Mouse (Mus musculus) left cerebral cortex, adult 9 months (tissue): Measurements from ENCODE around the gene Zfp398.
A peak's percentile ranks its signal among the peaks of the same experiment; 100 is the strongest.

ENCODE experiments used
- DNase-seq, 2 experiments: peaks; one replicate each; pipeline ENCODE4 v3.0.0; 2022; ENCODE audit warnings: low spot score in 2 of 2

The Zfp398 gene

GRCm38 (mm10) chr6:47904361-47904760, 68.9 kb downstream of the Zfp398 start:
- DNase-seq, result no peak

DNA sequence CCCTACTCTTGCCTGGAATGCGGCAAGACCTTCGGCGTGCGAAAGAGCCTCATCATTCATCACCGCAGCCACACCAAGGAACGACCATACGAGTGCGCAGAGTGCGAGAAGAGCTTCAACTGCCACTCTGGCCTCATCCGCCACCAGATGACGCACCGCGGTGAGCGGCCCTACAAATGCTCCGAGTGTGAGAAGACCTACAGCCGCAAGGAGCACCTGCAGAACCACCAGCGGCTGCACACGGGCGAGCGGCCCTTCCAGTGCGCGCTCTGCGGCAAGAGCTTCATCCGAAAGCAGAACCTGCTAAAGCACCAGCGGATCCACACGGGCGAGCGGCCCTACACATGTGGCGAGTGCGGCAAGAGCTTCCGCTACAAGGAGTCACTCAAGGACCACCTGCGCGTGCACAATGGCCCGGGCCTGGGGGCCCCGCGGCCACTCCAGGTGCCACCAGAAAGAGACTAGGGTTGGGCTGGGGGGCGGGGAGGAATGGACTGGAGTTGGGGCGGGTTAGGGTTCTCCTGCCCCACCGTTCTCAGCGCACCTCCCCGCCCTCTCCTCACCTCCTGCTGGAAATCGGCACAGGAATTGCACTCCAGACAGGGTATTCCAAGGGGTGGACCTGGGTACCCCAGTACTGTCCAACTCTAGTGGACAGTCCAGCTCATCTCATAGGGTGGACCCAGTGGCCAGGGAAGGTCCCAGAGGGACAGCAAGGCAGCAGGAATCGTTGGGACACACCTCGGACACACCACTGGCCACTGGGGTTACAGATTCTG, 69.6 kb downstream of the Zfp398 start:
- DNase-seq, result no peak

- DNase-seq, result no peak
Measured at GRCm38 (mm10) chr6:47906326-47906725, 70.9 kb downstream of the Zfp398 start.

DNA sequence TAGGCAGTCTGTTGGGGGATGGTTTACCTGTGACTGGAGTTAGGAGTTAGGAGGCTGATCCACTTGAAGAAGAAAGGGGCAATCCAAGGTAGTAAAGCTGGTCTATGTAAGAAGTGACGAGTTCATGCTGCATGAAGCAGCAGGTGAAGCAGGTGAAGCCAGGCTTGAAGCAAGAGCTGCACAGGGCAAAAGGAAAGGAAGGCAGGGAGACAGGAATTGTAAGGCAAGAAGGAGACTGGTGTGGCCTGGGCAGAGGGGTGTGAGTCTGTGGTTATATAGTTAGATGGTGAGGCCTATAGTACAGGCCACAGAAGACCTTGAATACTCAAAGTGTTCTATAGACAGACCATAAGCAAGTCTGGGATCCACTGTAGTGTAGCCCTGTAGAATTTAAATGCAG, 73.5 kb downstream of the Zfp398 start:
- DNase-seq, result no peak

DNA sequence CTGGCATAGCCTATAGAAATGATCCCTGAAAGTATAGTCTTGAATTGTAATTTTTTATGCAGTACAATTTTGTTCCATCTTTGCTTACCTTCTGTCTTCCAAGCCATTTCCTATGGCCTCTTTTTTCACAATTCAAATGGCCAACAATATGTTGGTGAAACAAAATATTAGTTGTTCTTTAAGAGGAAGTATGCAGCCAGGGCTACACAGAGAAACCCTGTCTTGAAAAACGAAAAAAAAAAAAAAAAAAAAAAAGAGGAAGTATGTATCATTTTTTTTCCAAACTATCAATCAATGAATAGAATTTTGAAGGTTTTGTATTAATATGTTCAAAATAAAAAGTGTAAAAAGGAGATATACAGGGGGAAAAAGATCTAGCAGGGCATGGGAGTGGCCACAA, 76.2 kb downstream of the Zfp398 start:
- no peak for DNase-seq

GRCm38 (mm10) chr6:47912991-47913390, 77.5 kb downstream of the Zfp398 start:
- DNase-seq, result no peak

GRCm38 (mm10) chr6:47917051-47917450, 81.6 kb downstream of the Zfp398 start:
- DNase-seq, result no peak

GRCm38 (mm10) chr6:47918768-47919274, 83.4 kb downstream of the Zfp398 start:
- no peak for DNase-seq

DNA sequence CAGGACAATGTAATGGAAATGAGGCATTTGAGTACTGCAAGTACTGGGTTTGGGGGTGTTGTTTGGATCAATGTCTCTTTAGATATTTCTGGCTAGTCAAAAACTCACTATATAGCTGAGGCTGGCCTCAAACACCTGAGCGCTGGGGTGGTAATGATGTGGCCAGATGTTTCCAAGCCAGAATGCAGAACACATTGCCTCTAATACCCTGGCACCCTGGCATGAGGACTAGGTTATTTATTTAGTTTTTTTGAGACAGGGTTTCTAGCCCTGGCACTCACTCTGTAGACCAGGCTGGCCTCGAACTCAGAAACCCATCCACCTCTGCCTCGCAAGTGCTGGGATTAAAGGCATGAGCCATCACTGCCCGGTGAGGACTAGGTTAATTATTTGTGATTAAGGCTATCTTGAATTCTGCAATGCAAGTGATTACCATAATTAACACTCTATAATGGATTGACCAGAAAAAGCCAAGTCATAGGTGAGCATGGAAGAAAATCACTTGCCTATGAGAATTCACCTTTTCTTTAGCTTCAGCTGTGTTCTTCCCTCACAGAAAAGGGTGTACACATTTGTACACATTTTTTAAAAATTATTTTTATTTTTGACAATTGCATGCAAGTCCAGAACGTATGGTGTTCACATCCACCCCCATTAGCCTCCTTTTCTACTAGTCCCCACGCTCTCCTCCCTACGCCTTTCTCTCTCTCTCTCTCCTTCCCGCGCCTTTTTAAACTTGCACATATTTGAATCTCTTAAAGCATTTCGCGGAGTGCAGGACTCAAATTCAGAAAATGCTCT, 84.4 kb downstream of the Zfp398 start:
- no peak for DNase-seq

- DNase-seq, result peak; percentile 69 to 90
Measured at GRCm38 (mm10) chr6:47920447-47921340, 85.2 kb downstream of the Zfp398 start, which contains the start of gene Zfp212. Zfp212 (plus strand) TSS chr6:47920476.
